11 mouse cellular contexts compared by ENCODE assay signal in the genomic region with DNA sequence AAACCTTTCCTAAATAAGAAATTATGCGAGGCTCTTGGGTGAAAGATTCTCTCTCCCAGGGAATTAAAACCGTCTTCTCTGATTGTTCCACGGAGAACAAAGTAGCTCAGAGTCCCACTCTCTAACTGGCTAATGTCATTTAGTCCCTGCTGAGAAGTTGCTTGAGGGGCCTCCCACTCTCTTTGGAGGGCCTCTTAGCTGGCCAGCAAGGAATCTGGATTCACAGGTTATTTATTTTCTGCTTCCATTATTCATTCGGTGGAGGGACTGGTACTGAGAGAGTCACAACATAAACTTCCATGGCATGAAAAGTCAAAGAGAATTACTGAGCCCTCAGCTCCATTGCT.
DNase-seq lines count a peak whose midpoint lies in the region; ATAC-seq lines count a peak whose summit lies in the region.
"Had no signal": no experiment of that assay in that cellular context is flagged by ENCODE, and none has a peak within 500 bp of the region (broad histone marks: within the 10 kb centered on the region; RNA-seq: fewer than 3 reads in every experiment).

No protein-coding gene starts in this region.

- DNase-seq in kidney, postnatal 14 days: no peak
- DNase-seq in forebrain, embryonic 14.5 days (ENCODE audit: low spot score): no peak
- no peak for DNase-seq in limb, embryonic 10.5 days (ENCODE audit: low spot score)
- no peak for DNase-seq in cerebellum, postnatal 10 days
- DNase-seq in right cerebral cortex, postnatal 25 days: no peak
- no peak for DNase-seq in layer of hippocampus, postnatal 25 days (ENCODE audit: extremely low spot score in 1 of 2, low spot score in 1 of 2)
- DNase-seq: lung, postnatal 14 days; thymus, postnatal 25 days had no signal

- WGBS in kidney, embryonic 14.5 days: 41% methylated on average over 4 of the region's 4 CpGs
- WGBS in forebrain, embryonic 14.5 days: 3% methylated on average over 4 of the region's 4 CpGs
- WGBS in limb, embryonic 10.5 days: 54% methylated on average over 4 of the region's 4 CpGs
- WGBS in stomach, embryonic 14.5 days: 15% methylated on average over 4 of the region's 4 CpGs

- H3K4me2 ChIP-seq in kidney, embryonic 14.5 days (replicated peaks; ENCODE audit: low read depth, low read length): peak overlapping the region; percentile 11; the same call in 1 of the 2 replicates
- H3K4me2 ChIP-seq in forebrain, embryonic 14.5 days (ENCODE audit: low read length): 0 out of 2 replicates have a peak overlapping the region, but pooled peaks have one; percentile 14
- no peak overlapping the region for H3K4me2 ChIP-seq in stomach, embryonic 14.5 days (replicated peaks; ENCODE audit: low read depth, low read length)
- H3K4me2 ChIP-seq: liver, embryonic 12.5 days had no signal

- no peak overlapping the region for H3K9ac ChIP-seq in kidney, embryonic 14.5 days (ENCODE audit: low read depth, low read length)
- H3K9ac ChIP-seq in forebrain, embryonic 14.5 days (ENCODE audit: low read length): no peak overlapping the region
- H3K9ac ChIP-seq in stomach, embryonic 14.5 days (replicated peaks; ENCODE audit: low read depth, low read length): no peak overlapping the region
- H3K9ac ChIP-seq: liver, embryonic 12.5 days had no signal

- no peak for ATAC-seq in kidney, embryonic 14.5 days (ENCODE audit: low FRiP score, low TSS enrichment)
- peak; percentile 41 for ATAC-seq in forebrain, embryonic 14.5 days
- ATAC-seq in stomach, embryonic 14.5 days (ENCODE audit: insufficient number of reproducible peaks, insufficient read depth, low FRiP score, low read depth): no peak
- ATAC-seq: liver, embryonic 12.5 days had no signal

- no peaks in the 10 kb centered on the region for H3K36me3 ChIP-seq in kidney, embryonic 14.5 days (ENCODE audit: control insufficient read depth, insufficient read depth, low read length)
- H3K36me3 ChIP-seq in forebrain, embryonic 14.5 days (ENCODE audit: control insufficient read depth, insufficient read depth, low read length): no peaks in the 10 kb centered on the region
- H3K36me3 ChIP-seq in limb, embryonic 10.5 days: no peaks in the 10 kb centered on the region
- no peaks in the 10 kb centered on the region for H3K36me3 ChIP-seq in stomach, embryonic 14.5 days (ENCODE audit: control insufficient read depth, insufficient read depth, low read length)
- H3K36me3 ChIP-seq: liver, embryonic 12.5 days had no signal

- H3K9me3 ChIP-seq in kidney, embryonic 14.5 days (ENCODE audit: control insufficient read depth, low read length): no peaks in the 10 kb centered on the region
- no peaks in the 10 kb centered on the region for H3K9me3 ChIP-seq in forebrain, embryonic 14.5 days (replicated peaks; ENCODE audit: control insufficient read depth, low read length)
- H3K9me3 ChIP-seq in limb, embryonic 10.5 days (replicated peaks): no peaks in the 10 kb centered on the region
- H3K9me3 ChIP-seq in stomach, embryonic 14.5 days (ENCODE audit: control insufficient read depth, low read depth, low read length): no peaks in the 10 kb centered on the region
- H3K9me3 ChIP-seq: liver, embryonic 12.5 days had no signal

- no peak overlapping the region for H3K4me3 ChIP-seq in kidney, embryonic 14.5 days (ENCODE audit: low read length)
- no peak overlapping the region for H3K4me3 ChIP-seq in forebrain, embryonic 14.5 days (ENCODE audit: low read depth, low read length)
- H3K4me3 ChIP-seq in limb, embryonic 10.5 days: no peak overlapping the region
- H3K4me3 ChIP-seq in stomach, embryonic 14.5 days (ENCODE audit: low read depth, low read length): no peak overlapping the region
- H3K4me3 ChIP-seq: liver, embryonic 12.5 days had no signal

- peak overlapping the region; percentile 59 for H3K27ac ChIP-seq in kidney, embryonic 14.5 days (ENCODE audit: low read depth, low read length)
- H3K27ac ChIP-seq in forebrain, embryonic 14.5 days (ENCODE audit: low read depth, low read length): 0 out of 2 replicates have a peak overlapping the region, but pooled peaks have one; percentile 1
- H3K27ac ChIP-seq in limb, embryonic 10.5 days: peak overlapping the region; percentile 63; the same call in 1 of the 2 replicates
- H3K27ac ChIP-seq in stomach, embryonic 14.5 days (ENCODE audit: low read length): peak overlapping the region; percentile 87; the same call in 1 of the 2 replicates
- H3K27ac ChIP-seq: liver, embryonic 12.5 days had no signal

- no peaks in the 10 kb centered on the region for H3K27me3 ChIP-seq in kidney, embryonic 14.5 days (ENCODE audit: control insufficient read depth, insufficient read depth, low read length)
- no peaks in the 10 kb centered on the region for H3K27me3 ChIP-seq in forebrain, embryonic 14.5 days (replicated peaks; ENCODE audit: control insufficient read depth, insufficient read depth, low read length)
- no peaks in the 10 kb centered on the region for H3K27me3 ChIP-seq in limb, embryonic 10.5 days (ENCODE audit: low read depth, poor library complexity, severe bottlenecking)
- H3K27me3 ChIP-seq in stomach, embryonic 14.5 days (ENCODE audit: control insufficient read depth, insufficient read depth, low read length): no peaks in the 10 kb centered on the region
- H3K27me3 ChIP-seq: liver, embryonic 12.5 days had no signal

- peaks cover 15% of the 10 kb centered on the region for H3K4me1 ChIP-seq in kidney, embryonic 14.5 days (ENCODE audit: control insufficient read depth, insufficient read depth, low read length)
- peaks cover 10% of the 10 kb centered on the region for H3K4me1 ChIP-seq in forebrain, embryonic 14.5 days (ENCODE audit: control insufficient read depth, insufficient read depth, low read length)
- H3K4me1 ChIP-seq in limb, embryonic 10.5 days: peaks cover 12% of the 10 kb centered on the region
- peaks cover 14% of the 10 kb centered on the region; the same call in 1 of the 2 replicates for H3K4me1 ChIP-seq in stomach, embryonic 14.5 days (ENCODE audit: control insufficient read depth, insufficient read depth, low read length)

Comparison
In these comparisons a context has a peak if more than half of its experiments do, and no peak if none do; other contexts are left out.
1. H3K27ac ChIP-seq: peak in every context shown above with its lines; median percentile 87 in stomach, embryonic 14.5 days; 63 in limb, embryonic 10.5 days; 59 in kidney, embryonic 14.5 days; 1 in forebrain, embryonic 14.5 days.